Mouse (Mus musculus): ENCODE results near the gene Gpc5.

GRCm38 (mm10) chr14:115475234-115475633, 383.2 kb downstream of the Gpc5 start:
- TF ChIP-seq CTCF (IDR thresholded peaks at IDR 0.05; ENCODE audit: insufficient read depth, low read depth, low read length) (no peak), POLR2A (IDR thresholded peaks at IDR 0.05; ENCODE audit: insufficient read depth, low read depth, low read length) (no peak)

Data from olfactory bulb, adult 2 months (tissue).